Mouse (Mus musculus): ENCODE measurements around the gene Ubxn2a.

DNA sequence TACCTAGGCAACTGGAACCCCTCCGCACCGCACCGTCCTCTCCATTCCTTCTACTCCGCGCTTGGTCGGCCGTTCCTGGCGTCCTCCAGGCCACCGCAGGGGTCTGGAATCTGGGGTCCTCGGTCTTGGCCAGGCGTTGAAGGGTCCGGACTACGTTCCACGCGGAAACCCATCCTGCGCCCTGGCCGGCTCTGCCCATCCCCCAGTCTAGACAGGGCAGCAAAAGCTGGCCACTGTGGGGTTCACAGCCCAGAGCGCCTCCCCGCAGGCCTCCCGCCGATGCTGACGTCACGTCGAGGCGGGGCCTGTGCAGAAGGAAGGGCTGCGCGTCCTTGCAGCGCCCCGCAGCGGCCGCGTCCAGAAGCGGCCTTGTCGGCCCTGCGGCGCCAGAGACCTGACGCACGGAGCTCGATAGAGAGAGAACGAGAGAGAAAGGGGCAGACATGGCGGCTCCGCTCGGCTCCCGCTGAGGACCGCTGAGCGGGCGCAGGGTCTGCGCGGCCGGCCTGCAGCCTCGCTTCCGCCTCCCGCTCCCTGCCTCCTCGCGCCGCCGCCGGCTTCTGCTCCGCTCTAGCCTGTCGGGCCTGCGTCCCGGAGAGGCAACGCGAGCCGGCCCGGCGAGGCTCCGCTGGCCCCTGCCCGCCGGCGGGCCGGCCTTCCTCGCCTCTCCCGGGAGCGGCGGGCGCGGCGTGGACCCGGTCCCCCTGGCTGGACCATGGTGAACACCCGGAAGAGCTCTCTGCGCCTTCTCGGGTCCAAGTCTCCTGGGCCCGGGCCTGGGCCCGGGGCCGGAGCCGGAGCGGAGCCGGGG lies 9.7 kb upstream of the Ubxn2a start, which contains the start of gene Atad2b:
- TF ChIP-seq POLR2A (IDR thresholded peaks at IDR 0.05; ENCODE audit: insufficient read depth, low read depth, low read length) (peak; percentile 95), CTCF (IDR thresholded peaks at IDR 0.05; ENCODE audit: insufficient read depth, low read depth, low read length) (peak; percentile 82)
